ENCODE assay signal across 21 mouse cellular contexts in the genomic region with DNA sequence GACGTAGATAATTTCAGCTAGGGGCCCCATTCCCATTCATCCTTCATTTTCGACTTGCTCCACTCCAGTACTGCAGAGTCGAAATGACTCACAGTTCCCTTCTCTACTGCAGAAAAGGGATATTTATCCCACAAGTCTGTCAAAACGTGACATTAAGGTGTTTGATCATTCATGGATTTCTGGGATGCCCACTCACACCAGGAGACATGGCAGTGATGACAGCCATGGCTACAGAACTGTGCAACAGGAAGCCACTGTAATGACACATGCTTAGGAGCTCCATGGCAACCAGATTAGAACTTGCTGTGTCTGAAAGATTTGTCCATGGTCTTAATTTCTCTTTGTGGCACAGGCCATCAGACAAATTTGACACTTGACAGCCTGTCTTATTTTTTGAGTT.
DNase-seq lines count a peak whose midpoint lies in the region; ATAC-seq and TF ChIP-seq lines count a peak whose summit lies in the region.
"Had no signal": no experiment of that assay in that cellular context is flagged by ENCODE, and none has a peak within 500 bp of the region (broad histone marks: within the 10 kb centered on the region; RNA-seq: fewer than 3 reads in every experiment).

No protein-coding gene starts in this region.

- H3K9ac ChIP-seq in heart, embryonic 12.5 days, result no peak overlapping the region
- no peak overlapping the region for H3K9ac ChIP-seq in hindbrain, embryonic 13.5 days
- no peak overlapping the region for H3K9ac ChIP-seq in hindbrain, embryonic 12.5 days
- H3K9ac ChIP-seq: limb, embryonic 15.5 days; liver, embryonic 15.5 days had no signal

- no peaks in the 10 kb centered on the region for H3K27me3 ChIP-seq in heart, embryonic 12.5 days (replicated peaks)
- H3K27me3 ChIP-seq in hindbrain, embryonic 13.5 days, result no peaks in the 10 kb centered on the region
- H3K27me3 ChIP-seq in hindbrain, embryonic 12.5 days, result no peaks in the 10 kb centered on the region
- H3K27me3 ChIP-seq: limb, embryonic 15.5 days; liver, embryonic 15.5 days; Patski had no signal

- peak; percentile 59; the same call in 1 of the 2 replicates for ATAC-seq in heart, embryonic 12.5 days (ENCODE audit: insufficient number of reproducible peaks, low FRiP score)
- ATAC-seq in hindbrain, embryonic 13.5 days (ENCODE audit: low FRiP score), result no peak
- ATAC-seq in hindbrain, embryonic 12.5 days (ENCODE audit: low FRiP score), result no peak
- no peak for ATAC-seq in activated CD4-positive, CD25-positive, alpha-beta regulatory T cell, adult 4 months
- ATAC-seq: Patski had no signal

- 0 out of 2 replicates have a peak overlapping the region, but pooled peaks have one; percentile 8 for H3K4me2 ChIP-seq in heart, embryonic 12.5 days
- no peak overlapping the region for H3K4me2 ChIP-seq in hindbrain, embryonic 13.5 days
- no peak overlapping the region for H3K4me2 ChIP-seq in hindbrain, embryonic 12.5 days (replicated peaks)
- H3K4me2 ChIP-seq: limb, embryonic 15.5 days; liver, embryonic 15.5 days had no signal

- 40% methylated on average over 4 of the region's 4 CpGs for WGBS in heart, embryonic 12.5 days
- WGBS in hindbrain, embryonic 13.5 days, result 31% methylated on average over 4 of the region's 4 CpGs
- 38% methylated on average over 4 of the region's 4 CpGs for WGBS in hindbrain, embryonic 12.5 days

- H3K36me3 ChIP-seq in heart, embryonic 12.5 days, result peaks cover 16% of the 10 kb centered on the region
- no peaks in the 10 kb centered on the region for H3K36me3 ChIP-seq in hindbrain, embryonic 13.5 days
- no peaks in the 10 kb centered on the region for H3K36me3 ChIP-seq in hindbrain, embryonic 12.5 days
- H3K36me3 ChIP-seq: forebrain, embryonic 10.5 days; limb, embryonic 15.5 days; liver, embryonic 15.5 days had no signal

- H3K4me1 ChIP-seq in heart, embryonic 12.5 days (replicated peaks), result peaks cover 33% of the 10 kb centered on the region
- H3K4me1 ChIP-seq in hindbrain, embryonic 13.5 days (replicated peaks), result peaks cover 31% of the 10 kb centered on the region
- H3K4me1 ChIP-seq in hindbrain, embryonic 12.5 days, result peaks cover 24% of the 10 kb centered on the region
- H3K4me1 ChIP-seq: limb, embryonic 15.5 days; liver, embryonic 15.5 days had no signal

- no peak overlapping the region for H3K4me3 ChIP-seq in heart, embryonic 12.5 days
- no peak overlapping the region for H3K4me3 ChIP-seq in hindbrain, embryonic 13.5 days
- no peak overlapping the region for H3K4me3 ChIP-seq in hindbrain, embryonic 12.5 days
- no peak overlapping the region for H3K4me3 ChIP-seq in gastrocnemius, adult 2 months
- H3K4me3 ChIP-seq: forebrain, embryonic 10.5 days; limb, embryonic 15.5 days; liver, embryonic 15.5 days had no signal

- no peak for DNase-seq in heart, adult 18-20 months
- peak; percentile 39 for DNase-seq in MN1 (ENCODE audit: low spot score)
- DNase-seq in brain, adult 2 months (ENCODE audit: low read depth, low spot score), result peak; percentile 68
- no peak for DNase-seq in gastrocnemius, adult 2 months
- DNase-seq: adrenal gland, postnatal 10 days; cerebellum, adult 11 months; cerebellum, postnatal 25 days; gastrocnemius, postnatal 10 days; kidney, adult 11 months; layer of hippocampus, postnatal 36 days; retina, postnatal 1 day had no signal

- H3K9me3 ChIP-seq in heart, embryonic 12.5 days (replicated peaks), result peaks cover 5% of the 10 kb centered on the region; the same call in 1 of the 2 replicates
- no peaks in the 10 kb centered on the region for H3K9me3 ChIP-seq in hindbrain, embryonic 13.5 days
- H3K9me3 ChIP-seq in hindbrain, embryonic 12.5 days (replicated peaks), result no peaks in the 10 kb centered on the region
- H3K9me3 ChIP-seq: forebrain, embryonic 10.5 days; limb, embryonic 15.5 days; liver, embryonic 15.5 days had no signal

- intact Hi-C loops in gastrocnemius, adult 2 months (cut with DNase I), result no loop called here

- TF ChIP-seq CTCF in gastrocnemius, adult 2 months (IDR thresholded peaks at IDR 0.05), result no peak

- peak overlapping the region; percentile 51 for H3K27ac ChIP-seq in heart, embryonic 12.5 days (ENCODE audit: poor library complexity, severe bottlenecking)
- peak overlapping the region; percentile 13; the same call in 1 of the 2 replicates for H3K27ac ChIP-seq in hindbrain, embryonic 13.5 days
- H3K27ac ChIP-seq in hindbrain, embryonic 12.5 days, result no peak overlapping the region; the same call in 1 of the 2 replicates
- H3K27ac ChIP-seq in gastrocnemius, adult 2 months, result no peak overlapping the region
- H3K27ac ChIP-seq: forebrain, embryonic 10.5 days; kidney, postnatal 0 days; limb, embryonic 15.5 days; liver, embryonic 15.5 days; stomach, postnatal 0 days had no signal

Comparison
In these comparisons a context has a peak if more than half of its experiments do, and no peak if none do; other contexts are left out.
1. H3K27ac ChIP-seq: peak in heart, embryonic 12.5 days (single experiment) and hindbrain, embryonic 13.5 days (single experiment); none in hindbrain, embryonic 12.5 days (single experiment) and gastrocnemius, adult 2 months (single experiment).
2. DNase-seq: peak in MN1 (single experiment) and brain, adult 2 months (single experiment); none in heart, adult 18-20 months (0 of 2) and gastrocnemius, adult 2 months (single experiment).